Comparison of ENCODE assay signal across 8 mouse cellular contexts in the genomic region with DNA sequence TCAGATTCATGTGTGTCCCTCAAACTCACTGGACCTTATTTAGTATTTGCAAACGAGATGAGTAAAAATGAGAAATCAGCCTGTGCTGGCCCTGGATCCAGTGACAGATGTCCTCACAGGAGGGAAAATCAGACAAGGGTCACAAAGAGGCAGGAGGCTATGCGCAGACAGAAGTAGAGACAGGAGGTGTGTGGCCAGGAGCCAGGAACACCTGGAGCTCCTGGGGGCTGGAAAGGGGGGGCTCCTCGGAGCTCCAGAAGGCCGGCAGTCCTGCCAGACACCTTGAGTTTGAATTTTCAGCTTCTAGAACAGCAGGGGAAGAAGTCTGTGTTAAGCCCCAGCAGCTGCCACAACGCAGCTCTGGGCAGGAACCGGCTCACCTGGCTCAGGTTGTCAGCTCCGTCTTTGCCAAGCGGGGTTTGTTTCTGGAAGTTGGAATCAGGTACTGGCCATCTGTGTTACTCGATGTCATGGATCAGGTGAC. TPM values are rescaled to one million over a fixed set of nuclear protein-coding genes. Genes with fewer than 3 reads are reported as not detected.
DNase-seq lines count a peak whose midpoint lies in the region; ATAC-seq lines count a peak whose summit lies in the region.
"Had no signal": no experiment of that assay in that cellular context is flagged by ENCODE, and none has a peak within 500 bp of the region (broad histone marks: within the 10 kb centered on the region; RNA-seq: fewer than 3 reads in every experiment).

No protein-coding gene starts in this region.

- intact Hi-C loops in left cerebral cortex, postnatal 4 days (cut with DNase I): no loop called here

- WGBS in liver, embryonic 12.5 days (ENCODE audit: insufficient replicate concordance): 62% methylated on average over 9 of the region's 9 CpGs

- peaks cover 4% of the 10 kb centered on the region; the same call in 1 of the 2 replicates for H3K27me3 ChIP-seq in liver, embryonic 12.5 days (replicated peaks)

- H3K4me3 ChIP-seq in liver, embryonic 12.5 days: peak overlapping the region; percentile 63

- peak; percentile 87 for DNase-seq in left cerebral cortex, postnatal 4 days
- no peak for DNase-seq in left cerebral cortex, adult 9 months (ENCODE audit: low spot score in 2 of 2)
- peak; percentile 81 to 84 for DNase-seq in cerebellum, adult 18-20 months
- peak; percentile 77 for DNase-seq in cerebellum, postnatal 36 days
- DNase-seq in layer of hippocampus, adult 11-12 months (ENCODE audit: low spot score): no peak
- no peak for DNase-seq in frontal cortex, postnatal 10 days (ENCODE audit: low spot score in 2 of 2)
- DNase-seq: thymus, postnatal 25 days had no signal

- H3K9me3 ChIP-seq in liver, embryonic 12.5 days (replicated peaks): no peaks in the 10 kb centered on the region

- no peak for ATAC-seq in liver, embryonic 12.5 days

- H3K9ac ChIP-seq in liver, embryonic 12.5 days: peak overlapping the region; percentile 82

- H3K4me1 ChIP-seq in liver, embryonic 12.5 days: peaks cover 68% of the 10 kb centered on the region

- H3K27ac ChIP-seq in liver, embryonic 12.5 days: peak overlapping the region; percentile 95

- no peaks in the 10 kb centered on the region for H3K36me3 ChIP-seq in liver, embryonic 12.5 days

- H3K4me2 ChIP-seq in liver, embryonic 12.5 days: peak overlapping the region; percentile 74

RNA-seq across cellular contexts. Expression of a gene that starts 53.7 kb away (rescaled TPM):
- total RNA-seq in left cerebral cortex, postnatal 4 days (2021): 10 to 100 TPM; 73.4 to 83.3 TPM
- 77.1 and 78.4 TPM in 2 replicates for polyA plus RNA-seq in liver, embryonic 12.5 days (2016; fragmentation: Nextera tagmentation; extraction: Ambion mirVana)

Comparison
In these comparisons a context has a peak if more than half of its experiments do, and no peak if none do; other contexts are left out.
1. DNase-seq: peak in left cerebral cortex, postnatal 4 days (single experiment), cerebellum, adult 18-20 months (2 of 2) and cerebellum, postnatal 36 days (2 of 2); none in left cerebral cortex, adult 9 months (0 of 2), layer of hippocampus, adult 11-12 months (single experiment) and frontal cortex, postnatal 10 days (0 of 2).